Mouse (Mus musculus) lung, adult 2 months (tissue): ENCODE measurements around the gene Myrip.

ENCODE experiments used
- CTCF ChIP-seq: fragments of 200-500 bp; IDR thresholded peaks from 2 replicates; pipeline ENCODE4 v1.5.1; 2011; ENCODE audit warnings: mild to moderate bottlenecking, low read length, control low read depth; ENCODE audit not compliant: insufficient read depth
- POLR2A ChIP-seq: fragments of 200-500 bp; IDR thresholded peaks from 2 replicates; pipeline ENCODE4 v1.6.1; 2011; ENCODE audit warnings: low read depth, mild to moderate bottlenecking, control low read depth, low read length, borderline replicate concordance; ENCODE audit errors: extremely low read depth

- no peak for TF ChIP-seq POLR2A
- peak; percentile 26; the same call in 1 of the 2 replicates for TF ChIP-seq CTCF
Observed at GRCm38 (mm10) chr9:120502013-120502412, 200.7 kb downstream of the Myrip start.
